Mouse (Mus musculus): ENCODE results near the gene Ireb2.
"Not testable (repeated sequence)": the region's sequence is repeated elsewhere in the genome, so short reads cannot be mapped to it uniquely, and the experiment has no call there.

The Ireb2 gene

DNA sequence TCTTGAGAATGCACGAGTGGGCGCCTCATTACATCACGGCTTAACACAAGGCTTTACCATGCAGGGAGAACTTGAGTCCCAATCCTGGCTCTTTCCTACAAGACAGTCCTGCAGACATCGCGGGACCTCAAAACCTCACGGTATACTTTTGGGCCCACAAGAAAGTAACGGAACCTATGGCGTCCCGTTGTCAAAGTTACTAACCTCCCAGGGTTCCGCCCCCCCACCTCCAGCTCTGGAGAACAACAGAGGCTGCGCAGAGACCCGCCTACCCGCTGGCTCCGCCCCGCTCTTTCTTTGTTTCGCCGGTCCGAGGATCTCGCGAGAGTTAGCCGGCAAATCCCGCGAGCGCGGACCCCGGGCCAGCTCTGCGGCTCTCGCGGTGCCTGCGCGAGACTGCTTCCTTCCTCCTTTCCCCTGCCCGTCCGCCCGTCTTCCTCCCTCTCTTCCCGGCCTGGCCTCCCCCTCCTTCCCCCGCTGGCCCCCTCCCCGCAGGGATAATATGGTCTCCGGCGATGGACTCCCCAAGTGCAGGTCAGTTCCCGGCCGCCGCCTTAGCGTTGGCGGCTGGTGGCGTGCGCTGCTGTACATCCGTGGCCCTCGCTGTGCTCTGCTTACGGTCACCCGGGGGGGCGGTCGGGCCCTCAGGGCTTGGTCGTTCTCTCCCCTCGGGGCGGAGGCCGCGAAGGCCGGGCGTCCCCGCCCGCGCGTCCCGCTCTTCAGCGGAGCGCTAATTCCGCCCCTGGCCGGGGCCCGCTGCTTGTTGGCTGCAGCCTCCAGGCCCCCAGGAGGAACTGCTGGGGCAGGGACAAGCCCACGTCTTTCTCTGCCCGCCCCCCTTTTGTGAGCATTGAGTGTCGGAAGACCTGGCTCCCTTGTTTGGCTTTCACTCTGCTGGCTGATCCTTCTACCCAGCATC is at the start of gene Ireb2:
Ireb2 (plus strand) TSS at position 427 of the 919 bp plus-strand sequence.
- peak; percentile 100 for DNase-seq (ENCODE audit: low spot score)

DNA sequence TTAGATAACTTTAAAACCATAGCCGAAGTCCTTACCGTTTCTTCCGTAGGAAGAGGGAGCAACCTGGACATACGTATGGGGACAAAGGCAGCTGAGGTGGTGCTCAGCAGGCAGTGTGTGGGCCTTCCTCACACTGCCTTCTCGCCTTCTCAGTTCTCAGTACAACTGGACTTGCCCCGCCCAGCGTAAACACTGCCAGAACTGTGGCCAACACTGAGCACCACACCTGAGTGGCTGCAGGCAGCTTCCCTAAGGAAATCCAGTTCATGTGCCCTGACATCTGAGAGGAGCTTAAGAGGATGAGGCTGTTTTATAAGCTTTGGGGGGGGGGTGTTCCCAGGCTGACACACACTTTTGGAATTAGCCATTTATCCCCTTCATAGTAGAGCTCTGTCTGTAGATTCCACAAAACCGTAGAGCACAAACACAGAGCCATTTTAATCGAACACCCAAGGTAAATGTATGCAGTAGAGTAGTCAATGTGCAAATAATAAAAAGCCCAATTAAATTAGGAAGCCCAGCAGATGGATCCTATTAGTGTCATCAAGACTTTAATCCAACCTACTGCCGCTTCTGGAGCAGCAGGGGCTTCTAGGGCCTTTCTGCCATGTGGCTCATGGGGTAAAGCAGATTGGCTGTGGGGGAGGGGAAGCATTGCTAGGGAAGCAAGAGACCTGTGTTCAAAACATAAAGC is 46.9 kb upstream of the Ireb2 start:
- DNase-seq (ENCODE audit: low spot score): no peak

DNA sequence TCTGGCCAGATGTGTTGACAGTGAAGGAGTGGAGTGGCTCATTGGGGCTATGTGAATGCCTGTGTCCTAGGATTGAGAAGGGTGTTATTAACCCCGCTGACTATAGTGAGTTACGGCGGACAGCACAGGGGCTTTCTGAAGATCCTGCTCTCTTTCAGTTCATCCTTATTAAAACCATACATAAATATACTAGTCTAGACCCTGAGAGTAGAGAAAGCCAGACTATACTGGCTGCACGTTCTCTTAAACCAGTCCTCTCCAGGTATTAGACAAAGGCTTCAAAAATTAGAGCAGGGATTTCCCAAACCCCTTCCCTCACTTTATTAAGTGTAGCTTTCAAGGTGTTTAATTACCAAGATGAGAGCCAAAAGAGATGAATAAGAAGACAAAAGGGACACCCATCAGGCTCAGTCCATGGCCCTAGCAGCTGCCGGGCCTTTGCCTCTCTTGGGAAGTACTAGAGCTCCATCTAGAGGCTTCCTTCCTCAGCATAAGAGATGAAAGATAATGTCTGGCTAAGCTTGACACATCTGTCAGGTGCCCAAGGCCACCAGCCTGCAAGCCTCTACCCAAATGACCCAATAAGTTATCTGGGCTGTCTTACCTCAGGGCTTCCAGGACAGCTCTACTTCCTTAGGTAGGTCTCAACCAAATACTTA is 42.0 kb upstream of the Ireb2 start:
- no peak for DNase-seq (ENCODE audit: low spot score)

DNA sequence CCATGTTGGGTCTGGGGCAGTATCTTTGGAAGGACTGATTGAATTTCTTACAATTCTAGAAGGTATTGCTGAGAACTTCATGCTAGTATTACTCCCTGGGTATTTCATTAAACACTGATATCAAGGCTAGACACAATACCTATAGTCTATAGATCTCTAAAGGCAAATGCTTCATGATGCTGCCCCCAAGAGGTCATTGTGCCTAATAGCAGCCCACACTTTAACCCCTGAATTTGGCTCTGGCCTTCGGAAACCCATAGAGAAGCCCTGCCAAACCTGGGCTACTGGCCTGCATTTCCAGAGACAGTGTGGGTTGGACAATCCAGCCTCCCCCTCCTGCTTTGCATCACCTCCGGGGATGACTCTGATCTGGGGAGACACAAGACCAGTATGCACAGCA is 33.8 kb upstream of the Ireb2 start:
- DNase-seq (ENCODE audit: low spot score): no peak

DNA sequence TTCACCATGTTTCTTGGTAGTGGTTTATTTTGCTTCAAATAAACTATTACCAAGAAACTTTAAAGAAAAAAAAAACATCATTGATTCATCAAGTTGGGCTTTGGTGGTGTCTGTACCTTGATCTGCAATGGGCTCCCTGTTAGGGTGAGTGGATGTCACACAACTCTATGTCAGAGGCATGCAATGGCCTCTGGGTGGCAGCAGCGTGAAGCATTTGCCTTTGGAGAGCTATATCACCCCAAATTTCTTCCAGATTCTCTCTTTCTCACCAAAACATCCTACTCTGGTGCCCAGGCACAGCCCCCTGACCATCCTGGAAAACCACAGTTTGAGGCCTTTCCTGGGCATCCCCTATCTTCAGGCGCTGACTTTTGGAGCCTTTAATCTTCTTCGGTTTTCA is 33.0 kb upstream of the Ireb2 start:
- peak; percentile 72 for DNase-seq (ENCODE audit: low spot score)

DNA sequence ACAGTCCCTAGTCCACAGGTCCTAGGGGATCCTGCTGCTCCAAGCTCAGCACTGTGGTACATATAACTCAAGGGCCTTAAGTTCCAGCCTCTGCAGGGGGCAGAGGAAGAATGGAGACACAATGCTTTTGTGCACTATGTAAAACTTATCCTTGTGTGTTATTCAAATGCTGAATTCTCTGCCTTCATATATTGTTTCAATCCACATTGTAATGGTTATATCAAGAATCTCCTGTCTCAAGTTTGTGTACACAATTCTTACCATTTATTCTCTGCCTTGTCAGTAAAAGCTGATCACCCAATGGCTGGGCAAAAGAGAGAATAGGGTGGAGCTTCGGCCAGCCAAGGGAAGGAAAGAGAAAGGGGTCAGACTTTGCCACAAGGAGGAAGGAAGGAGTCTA is 29.8 kb upstream of the Ireb2 start:
- DNase-seq (ENCODE audit: low spot score): no peak

DNA sequence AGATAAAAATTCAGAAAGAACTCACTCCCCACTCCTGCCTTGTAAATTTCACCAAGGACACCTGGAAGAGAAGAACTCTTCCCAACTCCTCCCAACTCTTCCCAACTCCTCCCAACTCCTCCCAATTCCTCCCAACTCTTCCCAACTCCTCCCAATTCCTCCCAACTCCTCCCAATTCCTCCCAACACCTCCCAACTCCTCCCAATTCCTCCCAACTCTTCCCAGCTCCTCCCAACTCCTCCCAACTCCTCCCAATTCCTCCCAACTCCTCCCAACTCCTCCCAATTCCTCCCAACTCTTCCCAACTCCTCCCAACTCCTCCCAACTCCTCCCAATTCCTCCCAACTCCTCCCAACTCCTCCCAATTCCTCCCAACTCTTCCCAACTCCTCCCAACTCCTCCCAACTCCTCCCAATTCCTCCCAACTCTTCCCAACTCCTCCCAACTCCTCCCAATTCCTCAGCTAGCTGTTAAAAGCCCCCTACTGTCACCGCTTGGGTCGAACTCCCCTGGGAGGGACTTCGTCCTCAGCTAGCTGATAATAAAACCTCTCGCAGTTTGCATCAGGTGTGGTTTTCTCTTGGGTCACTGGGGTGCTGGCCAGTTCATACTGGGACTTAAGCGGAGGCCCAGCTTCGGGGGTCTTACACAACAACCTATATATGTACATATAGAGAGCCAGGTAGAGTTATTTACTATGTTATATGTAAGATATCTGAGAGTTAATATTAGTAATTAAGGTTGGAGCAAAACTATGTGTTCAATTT is 27.5 kb upstream of the Ireb2 start:
- DNase-seq (ENCODE audit: low spot score): not testable (repeated sequence)

DNA sequence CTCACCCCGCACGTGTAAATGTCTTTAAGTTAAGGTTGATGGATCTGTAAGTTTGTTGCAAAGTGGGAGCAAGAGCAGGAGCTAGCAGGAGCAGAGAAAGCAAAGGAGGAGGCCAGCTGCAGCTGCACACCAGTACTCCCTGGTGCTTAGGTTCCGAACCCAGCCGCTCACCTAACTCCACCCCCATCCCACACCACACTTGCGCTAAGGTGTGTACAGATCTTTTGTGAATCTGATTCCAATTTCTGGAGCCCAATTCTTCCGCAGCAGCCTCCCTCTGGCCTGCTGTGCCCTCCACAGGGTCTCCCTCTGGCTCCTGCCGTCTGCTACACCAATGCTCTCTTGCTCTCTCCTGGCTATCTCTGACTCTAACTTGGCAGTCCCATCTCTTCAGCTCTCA is 25.8 kb upstream of the Ireb2 start:
- no peak for DNase-seq (ENCODE audit: low spot score)

DNA sequence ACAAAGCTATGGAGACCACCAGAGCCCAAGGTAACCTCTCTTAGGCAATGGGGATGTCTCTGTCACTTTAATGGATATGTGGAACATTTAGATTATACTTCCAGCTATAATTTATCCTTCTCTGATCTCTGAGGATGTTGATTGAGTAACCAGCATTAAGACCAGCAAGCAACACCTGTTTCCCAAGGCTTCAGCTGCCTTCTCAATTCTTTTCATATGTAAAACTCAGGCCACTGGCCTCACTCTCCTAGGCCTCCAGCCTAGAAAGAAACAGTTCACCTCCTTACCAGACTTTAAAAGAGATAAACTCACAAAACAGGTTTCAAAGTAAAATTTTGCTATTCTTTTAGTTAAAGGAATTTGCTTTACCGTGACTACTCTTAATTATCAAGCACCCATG is 23.4 kb upstream of the Ireb2 start:
- no peak for DNase-seq (ENCODE audit: low spot score)

DNA sequence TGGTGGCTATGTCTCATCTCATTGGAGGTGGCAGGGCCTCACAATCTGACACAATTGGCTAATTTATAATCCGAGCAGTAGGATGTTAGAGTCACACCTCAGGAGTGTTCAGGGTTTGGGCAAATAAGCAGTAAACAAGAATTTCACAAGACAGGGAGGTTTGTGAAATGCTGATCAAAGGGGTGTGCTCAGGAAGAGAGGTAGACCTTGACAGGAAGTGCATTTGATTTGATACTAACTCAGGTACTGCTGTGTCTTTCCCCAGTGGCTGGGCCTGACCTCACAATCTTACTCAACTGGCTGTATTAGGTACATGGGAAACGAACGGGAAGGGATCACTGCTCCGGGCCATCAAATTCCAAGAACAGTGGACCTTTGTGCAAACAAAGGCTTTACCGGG is 21.3 kb upstream of the Ireb2 start:
- DNase-seq (ENCODE audit: low spot score): no peak

DNA sequence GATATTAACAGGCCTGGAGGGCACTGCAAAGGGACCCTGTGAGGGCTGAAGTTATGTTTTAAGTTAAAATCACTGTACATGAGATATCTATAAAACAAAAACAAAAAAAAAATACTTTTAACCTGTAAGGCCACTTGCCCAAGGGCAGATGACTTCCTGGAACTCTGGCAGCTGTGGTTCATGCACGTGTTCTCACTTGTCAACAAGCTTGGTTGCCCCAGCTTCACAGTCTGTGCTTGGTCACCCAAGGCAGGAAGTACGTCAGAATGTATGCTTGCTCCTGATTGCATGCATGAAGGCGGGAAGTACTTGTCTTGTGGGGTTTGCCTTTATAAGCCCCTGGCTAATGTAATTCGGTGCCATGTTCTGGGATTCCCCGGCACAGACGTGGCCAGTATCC is 19.7 kb upstream of the Ireb2 start:
- DNase-seq (ENCODE audit: low spot score): no peak

DNA sequence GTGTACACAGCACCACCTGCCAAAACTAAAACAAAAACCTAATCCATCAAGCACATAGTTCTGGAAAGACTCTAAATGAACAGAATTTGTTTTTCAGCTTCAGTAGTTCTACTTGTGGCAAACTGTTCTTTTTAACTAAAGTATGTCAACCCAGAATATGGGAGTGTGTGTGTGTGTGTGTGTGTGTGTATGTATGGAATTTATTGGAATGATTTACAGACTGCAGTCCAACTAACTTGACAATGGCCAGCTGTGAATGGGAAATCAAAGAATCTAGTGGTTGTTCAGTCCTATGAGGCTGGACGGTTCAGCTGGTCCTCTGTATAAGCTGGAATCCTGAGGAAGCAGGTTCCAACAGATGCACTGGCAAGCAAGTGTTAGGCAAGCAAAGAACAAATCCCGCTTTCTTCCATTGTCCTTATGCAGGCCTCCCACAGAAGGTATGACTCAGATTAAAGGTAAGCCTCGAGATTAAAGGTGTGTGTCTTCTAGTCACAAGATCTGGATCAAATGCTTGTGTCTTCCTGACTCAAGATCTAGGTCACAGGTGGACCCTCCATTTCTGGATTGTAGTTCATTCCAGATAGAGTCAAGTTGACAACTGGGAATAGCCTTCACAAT is 18.9 kb upstream of the Ireb2 start:
- no peak for DNase-seq (ENCODE audit: low spot score)

DNA sequence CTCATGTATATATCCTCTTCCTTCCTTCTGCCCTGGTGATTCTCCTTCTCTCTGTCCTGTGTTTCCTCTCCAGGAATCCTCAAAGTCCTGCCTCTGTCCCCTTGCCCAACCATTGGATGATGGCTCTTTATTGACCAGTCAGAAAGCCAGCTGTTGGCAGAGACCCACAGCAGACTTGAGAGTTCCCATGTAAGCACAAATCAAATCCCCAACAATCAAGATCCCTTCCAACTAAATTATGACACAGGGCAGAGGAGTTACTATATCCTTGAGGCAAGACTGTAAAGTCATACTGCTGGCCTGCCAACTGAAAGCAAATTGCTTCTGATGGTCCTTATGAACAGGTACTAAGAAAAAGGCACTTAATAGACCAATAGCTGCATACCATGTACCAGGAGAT is 15.4 kb upstream of the Ireb2 start:
- DNase-seq (ENCODE audit: low spot score): no peak

DNA sequence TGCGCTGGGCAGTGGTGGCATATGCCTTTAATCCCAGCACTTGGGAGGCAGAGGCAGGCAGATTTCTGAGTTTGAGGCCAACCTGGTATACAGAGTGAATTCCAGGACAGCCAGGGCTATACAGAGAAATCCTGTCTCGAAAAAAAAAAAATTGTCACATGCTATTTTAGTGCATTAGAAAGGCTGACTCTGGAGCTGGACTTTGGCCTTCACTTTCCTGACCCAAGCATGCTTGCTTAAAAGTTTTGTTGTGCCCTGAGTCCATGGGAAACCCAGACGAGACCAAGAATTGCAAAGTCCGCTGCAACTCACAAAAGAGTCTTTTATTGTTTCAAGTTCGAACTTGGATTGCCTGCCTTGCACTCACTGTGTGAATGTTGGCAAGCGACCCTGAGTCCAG is 10.6 kb upstream of the Ireb2 start:
- not testable (repeated sequence) for DNase-seq (ENCODE audit: low spot score)

DNA sequence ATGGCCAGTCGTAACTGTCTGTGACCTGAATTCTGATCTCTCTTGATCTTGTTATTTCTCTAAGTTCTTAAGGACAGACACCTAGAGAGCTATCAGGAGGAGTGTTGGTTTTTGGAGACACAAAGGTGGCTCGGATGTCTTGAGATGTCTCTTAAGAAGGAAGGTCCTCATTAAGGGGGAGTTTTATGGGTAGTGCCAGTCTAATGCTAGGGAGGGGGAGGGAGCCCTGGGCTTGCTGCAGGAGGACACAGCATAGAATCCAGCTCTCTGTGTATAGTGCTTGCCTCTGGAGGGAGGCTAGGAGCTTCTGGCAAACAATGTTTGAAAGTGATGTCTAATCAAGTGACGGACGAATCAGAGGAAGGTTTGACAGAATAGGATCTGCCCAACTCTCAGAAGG is 10.0 kb upstream of the Ireb2 start:
- DNase-seq (ENCODE audit: low spot score): no peak

DNA sequence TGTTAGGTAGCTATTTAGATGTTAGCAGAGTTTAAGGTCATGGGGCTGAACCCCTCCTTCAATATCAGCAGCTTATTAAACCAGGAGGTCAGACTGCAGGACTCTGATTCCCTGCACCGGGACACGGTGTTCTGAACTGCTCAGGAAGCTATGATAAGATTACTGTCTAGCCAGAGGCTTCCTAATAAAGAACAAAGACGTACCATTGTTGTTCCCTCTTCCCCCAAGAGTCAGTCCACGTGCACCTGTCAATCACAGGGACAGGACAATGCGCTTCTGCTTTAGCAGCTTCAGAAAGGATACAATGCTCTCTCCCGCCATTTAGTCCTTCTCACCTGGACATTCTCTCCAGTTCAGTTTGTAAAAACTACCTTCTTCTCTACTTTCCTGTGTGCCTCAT is 8.0 kb upstream of the Ireb2 start:
- DNase-seq (ENCODE audit: low spot score): no peak

DNA sequence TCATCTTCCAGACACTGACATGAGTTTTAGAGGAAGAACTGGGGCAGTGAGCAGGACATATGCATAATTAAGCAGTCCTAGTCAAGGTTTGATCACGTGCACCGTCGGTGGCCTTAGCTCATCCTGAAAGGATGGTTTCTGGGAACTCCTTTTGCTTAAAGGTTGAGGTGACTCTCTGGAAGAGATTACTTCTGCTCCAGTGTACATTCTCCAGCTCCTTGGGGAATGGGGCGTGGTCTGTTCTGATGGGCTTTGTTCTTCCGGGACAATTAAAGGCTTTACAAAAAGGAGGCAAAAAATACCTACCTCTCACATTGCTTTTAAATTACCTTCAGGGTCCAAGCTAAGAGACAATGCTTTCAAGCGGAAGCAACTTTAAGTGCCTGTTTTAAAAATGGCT is 7.5 kb upstream of the Ireb2 start:
- DNase-seq (ENCODE audit: low spot score): no peak

DNA sequence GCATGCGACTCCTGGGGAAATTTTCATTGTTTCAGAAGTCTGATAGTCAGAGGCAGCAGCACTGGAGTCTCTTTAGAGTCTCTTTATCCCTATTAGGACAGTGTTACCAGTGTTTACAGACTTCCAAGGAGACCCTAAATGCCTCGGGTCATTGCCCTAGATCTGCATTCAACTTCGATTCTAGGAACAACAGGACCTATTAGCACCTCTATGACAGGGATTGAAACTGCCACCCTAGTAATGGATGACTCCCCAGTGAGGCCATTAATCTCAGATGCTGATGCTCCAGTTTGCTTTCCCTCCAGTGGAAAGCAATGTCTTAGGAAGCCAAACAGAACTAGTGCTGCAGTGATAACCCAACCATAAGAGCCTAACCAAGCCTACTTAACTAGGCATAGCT is 6.1 kb upstream of the Ireb2 start:
- DNase-seq (ENCODE audit: low spot score): no peak

DNA sequence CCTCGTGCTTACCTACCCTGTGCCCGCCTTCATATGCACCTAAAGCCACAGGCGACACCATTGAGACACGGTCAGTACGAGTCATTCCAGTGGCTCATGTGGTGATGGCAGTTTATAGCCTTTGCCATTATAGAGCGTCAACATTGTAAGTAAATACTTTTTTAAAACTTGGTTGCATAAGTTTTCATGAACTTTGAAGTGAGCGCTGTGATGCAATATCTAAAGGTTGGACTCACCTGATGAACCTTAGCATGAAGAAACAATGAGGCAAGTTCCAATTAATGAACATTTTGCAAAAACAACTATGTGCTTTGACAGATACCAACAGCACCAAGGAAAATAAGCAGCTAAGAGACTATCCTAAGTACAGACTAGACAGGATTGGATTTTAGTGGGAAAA is 3.1 kb upstream of the Ireb2 start:
- DNase-seq (ENCODE audit: low spot score): no peak

DNA sequence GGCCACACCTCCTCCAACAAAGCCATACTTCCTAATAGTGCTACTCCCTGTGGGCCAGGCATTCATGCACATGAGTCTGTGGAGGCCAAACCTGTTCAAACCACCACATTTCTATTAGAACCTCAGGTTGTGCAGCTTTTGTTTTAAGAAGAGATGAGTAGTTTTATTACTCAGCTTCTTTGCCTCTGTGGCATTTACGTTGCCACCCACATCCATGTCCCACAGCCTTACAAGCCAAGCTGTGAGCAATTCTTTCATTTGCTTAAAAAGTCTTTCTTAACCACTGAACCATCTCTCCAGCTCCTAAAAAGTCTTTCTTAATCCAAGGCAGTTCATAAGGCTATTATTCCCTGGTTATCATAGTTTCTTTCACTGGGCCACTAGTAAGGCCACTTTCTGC is 15.2 kb downstream of the Ireb2 start:
- no peak for DNase-seq (ENCODE audit: low spot score)

DNA sequence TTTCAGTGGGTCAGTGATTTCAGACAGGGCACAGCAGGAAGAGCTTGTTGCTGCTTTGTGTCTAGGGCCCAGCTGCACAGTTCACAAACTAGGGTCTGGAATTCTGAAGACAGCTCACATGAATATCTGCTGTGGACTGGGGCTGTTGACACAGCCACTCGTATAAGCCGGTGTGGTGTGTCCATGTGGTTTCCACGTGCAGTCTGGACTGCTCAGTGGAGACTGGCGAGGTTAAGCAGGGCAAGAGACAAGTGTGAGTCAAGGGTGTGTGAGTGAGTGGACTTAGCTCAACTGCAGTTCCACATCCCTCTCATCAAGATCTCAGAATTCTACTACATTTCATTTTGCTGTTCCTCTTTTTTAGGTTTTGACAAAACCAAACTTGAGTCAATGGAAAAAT is 28.5 kb downstream of the Ireb2 start:
- no peak for DNase-seq (ENCODE audit: low spot score)

DNA sequence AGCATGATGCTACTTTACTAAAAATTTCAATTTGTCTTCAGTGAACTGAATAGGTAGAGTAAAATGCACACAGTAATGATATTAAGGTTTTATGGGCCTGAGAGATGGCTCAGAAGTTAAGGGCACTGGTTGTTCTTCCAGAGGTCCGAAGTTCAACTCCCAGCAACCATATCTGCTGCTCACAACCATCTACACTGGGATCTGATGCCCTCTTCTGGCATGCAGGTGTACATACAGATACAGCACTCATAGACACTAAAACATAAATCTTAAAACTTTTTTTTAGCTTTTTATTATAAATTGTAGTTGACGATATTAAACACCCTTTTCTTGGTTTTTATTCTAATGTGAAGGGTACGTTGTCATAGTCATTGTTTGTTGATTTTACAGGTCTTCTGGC is 33.5 kb downstream of the Ireb2 start:
- no peak for DNase-seq (ENCODE audit: low spot score)

All from testis, postnatal 10 days (tissue).